Mouse (Mus musculus) CD4-positive helper T cell, adult 2 months (primary cell): ENCODE results near the gene Sirt7.

Source experiments
- DNase-seq: peaks from one replicate; pipeline ENCODE4 v3.0.0-alpha.2; 2012; ENCODE audit warnings: low read depth, missing footprints, low spot score

Sirt7 gene

DNA sequence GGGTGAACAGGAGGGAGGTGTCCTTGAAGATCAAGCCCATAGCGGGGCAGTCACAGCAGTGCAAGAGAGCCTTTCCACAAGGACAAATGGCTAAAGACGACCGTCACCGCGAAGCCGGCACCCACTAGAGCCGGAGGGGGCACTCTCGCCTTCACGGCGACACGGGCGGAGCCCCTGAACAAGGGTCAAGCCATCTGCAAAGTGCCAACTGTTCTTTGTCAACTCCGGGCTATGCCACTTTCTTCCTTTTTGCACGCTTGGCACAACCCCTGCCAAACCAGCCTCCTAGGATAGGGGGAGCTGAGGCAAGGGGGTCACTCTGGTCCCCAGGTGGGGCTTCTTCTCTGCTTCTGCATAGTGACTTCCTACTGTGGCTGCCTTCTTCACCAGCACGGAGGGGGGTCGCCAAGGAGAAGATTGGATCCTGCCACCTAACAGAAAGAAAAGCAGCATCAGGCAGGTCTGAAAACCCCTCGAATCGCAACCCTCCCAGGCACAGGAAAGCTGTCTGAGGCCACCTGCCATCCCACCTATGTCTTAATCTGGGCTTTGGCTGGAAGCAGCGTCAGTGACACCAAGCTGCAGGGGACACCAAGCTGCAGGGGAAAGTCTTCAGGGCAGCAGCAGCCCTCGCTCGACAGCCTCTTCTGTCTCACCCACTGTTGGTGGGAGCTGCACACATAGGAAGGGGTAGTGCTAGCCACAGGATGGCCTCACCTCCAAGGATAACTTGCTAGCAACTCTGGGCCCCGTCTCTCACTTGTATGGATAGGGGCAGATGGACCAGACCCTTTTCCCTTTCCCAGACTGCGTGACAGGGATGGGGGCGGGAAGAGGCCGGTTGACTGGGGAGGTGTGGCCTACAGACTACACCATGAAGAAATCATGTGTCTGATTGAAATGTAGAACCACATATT lies 6.2 kb downstream of the Sirt7 start:
- DNase-seq = no peak

DNA sequence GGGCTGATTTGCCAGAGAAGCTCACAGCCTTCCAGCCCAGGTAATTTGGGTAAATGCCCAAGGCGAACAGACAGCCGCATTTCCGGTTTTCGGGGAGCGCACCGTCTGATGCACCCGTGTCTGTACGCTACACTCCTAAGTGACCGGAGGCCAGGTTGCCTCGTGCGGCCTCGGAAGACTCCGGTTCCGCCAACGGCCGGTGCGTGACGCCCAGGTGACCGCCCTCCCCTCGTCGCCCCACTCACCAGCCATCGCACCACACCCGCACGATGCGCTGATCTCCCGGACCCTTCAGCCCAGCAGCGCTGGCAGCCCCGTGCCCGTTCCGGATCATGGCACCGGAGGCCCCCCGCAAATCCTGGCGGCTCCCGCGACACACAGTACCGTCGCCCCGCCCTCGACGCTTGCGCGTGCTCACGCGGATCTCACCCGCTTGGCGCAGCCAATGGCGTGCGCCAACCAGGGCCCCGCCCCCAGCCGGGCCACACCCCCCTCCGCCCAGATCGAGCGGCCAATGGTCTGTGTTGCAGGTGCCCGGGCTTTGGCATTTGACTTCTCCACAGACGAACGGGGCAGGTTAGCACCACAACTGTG lies 7.4 kb downstream of the Sirt7 start, which contains the start of gene Pcyt2:
Gene Pcyt2, minus strand, starts transcription at position 418 of the 594 bp plus-strand sequence.
- peak; percentile 95 for DNase-seq

DNA sequence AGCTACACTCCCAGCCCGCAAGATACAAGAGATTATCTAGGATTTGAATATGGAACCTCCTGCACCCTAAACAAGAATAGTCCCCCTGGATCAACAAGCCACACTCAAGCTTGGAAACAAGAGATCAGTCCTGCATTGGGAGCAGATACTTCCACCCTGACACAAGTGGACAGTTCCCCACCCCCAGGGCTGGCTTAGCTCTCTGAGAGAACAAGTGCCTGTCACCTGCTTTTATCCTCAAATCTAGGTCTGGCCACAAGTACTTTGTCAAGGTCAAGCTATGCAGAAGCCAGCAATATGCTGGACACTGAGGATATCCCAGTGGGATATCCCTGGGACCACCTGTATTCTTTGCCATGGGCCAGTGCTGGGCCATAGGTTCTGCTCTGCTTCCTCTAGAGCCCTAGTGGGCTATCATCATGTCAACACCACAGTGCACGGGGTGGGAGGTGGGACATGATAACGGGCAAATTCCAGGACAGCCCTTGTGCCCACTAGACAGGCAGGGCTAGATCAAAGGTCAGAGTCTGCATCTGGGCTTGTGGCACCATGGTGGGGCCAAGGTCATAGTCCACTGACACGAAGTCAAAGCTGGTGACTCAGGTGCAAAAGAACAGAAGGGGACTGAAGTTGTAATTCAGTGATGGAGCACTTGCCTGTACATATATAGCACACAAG lies 8.3 kb downstream of the Sirt7 start:
- no peak for DNase-seq

DNA sequence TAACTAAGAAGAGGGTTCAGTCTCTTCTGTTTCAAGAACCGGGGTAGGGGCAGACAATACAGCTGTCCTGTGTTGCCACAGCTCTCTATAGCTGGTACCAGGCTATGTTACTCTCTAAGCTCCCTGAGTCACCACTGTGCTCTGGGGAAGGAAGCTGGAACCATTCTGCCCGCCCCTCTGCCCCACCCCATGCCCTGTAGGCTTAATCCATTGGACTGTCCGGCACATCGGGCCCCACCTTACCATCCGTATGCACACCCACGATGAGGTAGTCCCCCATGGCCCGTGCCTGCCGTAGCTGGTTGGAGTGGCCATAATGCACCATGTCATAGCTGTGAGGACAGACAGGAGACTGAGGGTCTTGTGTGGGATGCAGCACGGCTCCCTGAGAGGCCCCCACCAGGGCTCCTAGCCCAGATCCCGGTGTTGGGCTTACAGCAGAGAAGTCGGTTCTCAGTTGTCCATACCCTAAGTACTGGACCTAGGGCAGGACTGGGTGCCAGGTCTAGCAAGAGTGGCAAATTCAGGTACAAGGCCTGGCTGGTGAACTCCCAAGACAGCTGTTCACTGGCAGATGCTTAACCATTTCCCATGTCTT lies 9.3 kb downstream of the Sirt7 start:
- DNase-seq = no peak

DNA sequence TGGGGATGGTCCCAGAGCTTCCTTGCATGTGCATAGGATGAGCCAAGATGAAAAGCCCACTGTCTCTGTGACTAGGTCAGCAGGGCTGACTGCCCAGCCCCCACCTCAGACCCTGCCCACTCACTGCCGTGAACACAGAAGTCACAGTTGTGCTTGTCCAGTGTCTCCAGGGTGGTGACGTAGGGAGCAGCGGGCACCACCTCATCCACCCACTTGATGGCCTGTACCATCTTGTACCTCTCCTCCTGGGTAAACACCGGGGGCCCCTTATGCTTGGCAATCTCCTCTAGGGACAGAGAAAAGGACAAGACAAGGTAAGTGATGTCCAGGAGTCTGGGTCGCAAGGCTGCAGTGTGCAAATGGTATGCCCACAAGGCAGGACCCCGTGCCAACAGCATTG lies 9.9 kb downstream of the Sirt7 start:
- no peak for DNase-seq

DNA sequence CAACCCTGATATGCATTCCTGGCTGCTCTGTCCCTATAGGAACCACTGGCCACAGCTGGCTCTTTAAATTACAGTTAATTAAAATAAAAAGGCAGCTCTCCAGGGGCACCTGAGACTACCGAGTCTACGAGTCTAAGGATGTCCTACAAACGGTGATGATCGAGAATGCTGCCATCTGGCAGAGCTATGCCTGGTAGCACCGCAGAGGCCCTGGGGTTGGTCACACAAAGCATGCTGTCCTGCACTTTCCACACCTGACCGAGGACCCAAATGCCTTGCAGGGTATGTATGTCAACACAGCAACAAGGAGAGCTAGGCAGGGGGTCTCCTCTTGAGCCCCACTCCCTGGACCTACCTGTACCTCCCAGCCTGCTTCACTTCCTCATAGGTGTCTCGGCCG lies 11.1 kb downstream of the Sirt7 start:
- no peak for DNase-seq

- no peak for DNase-seq
Measured at GRCm38 (mm10) chr11:120613481-120613972, 11.5 kb downstream of the Sirt7 start.

- DNase-seq = peak; percentile 80
Measured at GRCm38 (mm10) chr11:120612763-120613162, 12.3 kb downstream of the Sirt7 start.

DNA sequence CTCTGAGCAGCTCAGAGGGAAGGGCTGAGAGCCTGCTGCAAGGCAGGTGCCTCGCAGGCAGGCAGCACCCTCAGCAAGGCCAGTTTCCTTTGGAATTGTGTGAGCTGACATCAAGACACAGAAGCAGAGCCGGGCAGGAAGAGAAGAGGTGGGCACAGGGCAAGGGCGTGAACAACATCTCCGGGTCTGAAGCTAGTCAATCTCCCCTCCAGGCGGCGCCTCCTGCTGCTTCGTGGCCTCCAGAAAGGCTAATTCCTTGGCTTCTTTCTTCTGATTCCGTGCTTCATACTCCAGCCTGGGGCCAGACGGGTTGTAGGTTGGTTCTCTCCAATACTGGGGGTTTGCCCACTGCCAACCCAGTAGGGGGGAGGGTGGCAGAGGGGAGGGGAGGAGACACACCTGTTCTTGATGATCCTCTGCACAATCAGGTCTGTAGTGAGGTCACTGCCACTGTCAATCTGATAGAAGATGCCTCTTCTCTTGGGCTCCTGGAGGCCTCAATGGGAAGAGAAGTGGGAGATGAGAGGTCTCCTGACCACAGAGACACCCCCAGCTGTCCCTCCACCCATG lies 14.5 kb downstream of the Sirt7 start:
- DNase-seq = no peak

- no peak for DNase-seq
Measured at GRCm38 (mm10) chr11:120609250-120609649, 15.8 kb downstream of the Sirt7 start.

DNA sequence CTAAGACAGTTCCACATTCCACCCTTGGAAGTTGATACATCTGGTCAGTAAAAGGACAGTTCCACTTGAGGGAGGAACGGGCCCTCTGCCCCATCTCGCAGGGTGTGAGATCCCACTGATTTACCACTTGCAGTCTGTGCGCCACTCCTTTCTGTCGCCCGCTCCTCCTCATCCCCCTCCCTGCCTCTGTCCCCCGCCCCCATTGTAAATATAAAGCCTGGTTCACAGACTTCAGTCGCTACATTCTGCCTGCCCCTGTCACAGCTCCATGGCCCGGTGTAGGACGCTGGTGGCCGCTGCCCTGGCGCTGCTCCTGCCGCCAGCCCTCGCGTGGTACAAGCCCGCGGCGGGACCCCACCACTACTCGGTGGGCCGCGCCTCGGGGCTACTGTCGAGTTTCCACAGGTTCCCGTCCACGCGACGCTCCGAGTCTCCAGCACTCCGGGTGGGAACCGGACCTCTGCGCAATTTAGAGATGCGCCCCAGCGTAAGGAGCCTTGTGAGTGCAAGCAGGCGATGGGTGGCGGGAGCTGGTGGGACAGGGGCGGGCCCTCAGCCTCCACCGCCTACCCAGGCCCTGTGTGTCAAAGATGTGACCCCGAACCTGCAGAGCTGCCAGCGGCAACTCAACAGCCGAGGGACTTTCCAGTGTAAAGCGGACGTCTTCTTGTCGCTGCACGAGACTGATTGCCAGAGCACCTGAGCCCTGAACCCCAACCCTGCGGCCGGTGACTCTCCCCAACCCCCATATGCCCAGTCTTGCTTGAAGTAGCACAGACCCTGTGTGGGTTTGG lies 16.6 kb downstream of the Sirt7 start, which contains the start of gene Npb:
Gene Npb, plus strand, starts transcription at position 237 of the 794 bp plus-strand sequence.
- DNase-seq = no peak

DNA sequence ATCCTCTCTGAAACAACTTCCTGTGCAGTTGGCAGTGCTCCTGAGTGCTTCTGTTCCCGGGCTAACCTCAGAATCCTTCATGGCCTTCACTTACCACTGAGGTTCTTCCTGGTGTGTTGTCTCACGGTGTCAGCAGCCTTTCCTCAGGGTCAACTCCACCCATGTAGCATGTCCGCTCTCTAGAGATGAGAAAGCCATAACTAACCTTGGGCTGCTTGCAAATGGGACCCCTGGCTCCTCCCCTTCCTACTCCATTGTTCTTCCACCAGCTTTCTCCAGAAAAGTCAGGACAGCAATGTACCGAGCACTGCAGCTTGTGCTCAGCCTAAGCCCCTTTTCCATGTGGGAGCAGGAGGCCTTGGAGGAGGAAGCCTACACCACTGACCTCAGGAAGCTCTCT lies 18.3 kb downstream of the Sirt7 start:
- DNase-seq = no peak

DNA sequence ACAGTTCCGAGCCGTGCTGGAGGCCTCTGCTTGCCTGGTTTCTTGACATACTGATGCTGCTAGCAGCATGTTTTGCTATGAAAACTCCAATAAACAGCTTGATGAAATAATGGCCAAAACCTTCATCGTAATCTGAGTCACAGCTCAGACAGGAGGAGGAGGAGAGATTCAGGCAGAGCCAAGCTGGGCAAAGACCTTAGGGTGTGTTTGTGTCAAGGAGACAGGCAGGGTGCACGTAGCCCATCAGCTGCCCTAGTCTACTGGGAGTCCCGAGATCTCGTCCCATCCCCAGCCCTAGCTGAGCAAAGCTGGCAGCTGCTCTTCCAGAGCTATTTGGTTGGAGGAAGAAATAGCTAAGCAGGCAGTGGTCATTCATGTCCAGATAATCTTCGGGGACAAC lies 19.4 kb downstream of the Sirt7 start:
- DNase-seq = no peak

- no peak for DNase-seq
Measured at GRCm38 (mm10) chr11:120603545-120603944, 21.5 kb downstream of the Sirt7 start.

DNA sequence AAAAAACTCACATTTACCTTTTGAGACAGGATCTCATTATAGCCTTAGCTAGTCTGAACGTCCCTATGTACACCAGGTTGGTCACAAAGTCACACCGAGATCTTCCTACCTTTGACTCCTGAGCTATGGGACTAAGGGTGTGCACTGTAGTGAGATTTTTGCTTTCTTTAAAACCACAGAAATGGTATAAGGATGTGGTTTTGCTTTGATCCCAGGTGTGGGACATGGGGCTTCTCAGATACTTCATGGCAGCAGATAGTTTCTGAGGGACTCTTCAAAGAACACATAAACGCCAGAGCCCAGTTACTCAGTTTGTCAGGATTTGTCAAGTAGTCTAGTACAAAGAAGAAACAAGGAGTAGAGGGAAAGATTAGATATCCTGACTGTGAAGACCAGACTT lies 24.3 kb downstream of the Sirt7 start:
- peak; percentile 83 for DNase-seq

GRCm38 (mm10) chr11:120598990-120599549 lies 26.0 kb downstream of the Sirt7 start:
- DNase-seq = no peak

DNA sequence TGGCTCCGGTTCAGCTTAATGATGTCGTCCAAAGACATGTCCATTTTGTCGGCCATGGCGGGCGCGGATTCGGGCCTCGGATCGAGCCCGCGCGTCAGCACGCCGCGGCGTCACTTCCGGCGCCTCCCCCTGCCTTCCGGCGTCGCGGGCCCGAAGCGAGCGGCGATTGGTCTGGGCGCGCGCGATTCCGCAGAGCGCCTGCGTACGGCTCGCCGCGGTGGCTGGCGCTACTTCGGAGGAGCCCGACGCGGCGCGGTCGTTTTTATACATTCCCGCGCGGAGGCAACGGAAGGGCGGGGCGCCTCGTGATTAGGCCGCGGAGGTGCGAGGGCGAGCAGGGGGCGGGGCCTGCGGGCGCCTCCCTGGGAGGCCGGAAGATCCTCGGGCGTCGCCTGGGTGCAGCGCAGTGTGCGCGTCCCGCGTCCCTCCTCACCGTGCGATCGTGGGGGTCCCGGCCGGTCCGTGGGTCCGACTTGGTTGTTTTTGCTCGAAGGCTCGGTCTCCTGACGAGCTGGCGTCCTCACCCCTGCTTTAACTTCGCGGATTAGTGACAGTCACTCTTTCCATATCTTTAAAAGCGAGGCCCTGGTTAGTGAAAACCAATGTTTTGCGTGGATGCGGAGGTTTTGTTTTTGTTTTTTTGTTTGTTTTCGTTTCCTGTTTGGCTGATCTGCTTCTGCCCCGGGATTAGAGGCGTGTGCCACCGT lies 26.6 kb downstream of the Sirt7 start, which contains the start of the genes Alyref and Anapc11:
Gene Alyref, minus strand, starts transcription at position 83 of the 707 bp plus-strand sequence.
Gene Anapc11, plus strand, starts transcription at position 139 of the 707 bp plus-strand sequence.
- DNase-seq = peak; percentile 99

- peak; percentile 39 for DNase-seq
Measured at GRCm38 (mm10) chr11:120597240-120598235, 27.5 kb downstream of the Sirt7 start.
